Comparison of ENCODE assay signal across 28 mouse cellular contexts in the genomic region with DNA sequence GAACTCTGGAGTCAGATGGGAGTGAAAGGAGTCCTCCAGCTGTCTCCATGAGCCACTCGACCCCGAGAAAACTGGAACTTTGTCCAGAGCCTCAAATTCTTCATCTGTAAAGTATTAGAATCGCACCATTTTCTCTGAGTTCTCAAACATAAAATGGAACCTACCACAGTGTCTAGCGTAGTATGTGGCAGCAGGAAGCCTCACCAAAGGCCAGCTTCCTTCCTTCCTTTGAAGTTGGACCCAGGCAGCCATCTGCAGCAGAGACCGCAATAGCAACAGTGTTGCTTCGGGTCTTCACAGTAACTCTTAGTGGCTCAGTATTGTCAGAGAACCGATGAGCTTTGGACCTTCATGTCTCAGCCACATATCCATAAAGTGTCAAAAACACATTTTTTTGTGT. TPM values are rescaled to one million over a fixed set of nuclear protein-coding genes. Genes with fewer than 3 reads are reported as not detected.
DNase-seq lines count a peak whose midpoint lies in the region; ATAC-seq lines count a peak whose summit lies in the region.
"Had no signal": no experiment of that assay in that cellular context is flagged by ENCODE, and none has a peak within 500 bp of the region (broad histone marks: within the 10 kb centered on the region; RNA-seq: fewer than 3 reads in every experiment).

No protein-coding gene starts in this region.

- H3K4me1 ChIP-seq in midbrain, embryonic 11.5 days (ENCODE audit: control insufficient read depth, insufficient read depth, low read length) = no peaks in the 10 kb centered on the region
- no peaks in the 10 kb centered on the region; the same call in 1 of the 2 replicates for H3K4me1 ChIP-seq in midbrain, embryonic 16.5 days (ENCODE audit: control insufficient read depth, insufficient read depth, low read length)
- H3K4me1 ChIP-seq: forebrain, embryonic 13.5 days; heart, embryonic 12.5 days; heart, embryonic 15.5 days had no signal

- DNase-seq in midbrain, embryonic 11.5 days (ENCODE audit: low spot score, missing footprints) = peak; percentile 62
- DNase-seq in thymus, postnatal 14 days = peak; percentile 42
- no peak for DNase-seq in thymus, postnatal 4 days
- peak; percentile 30 for DNase-seq in thymus, postnatal 25 days
- DNase-seq in right cerebral cortex, adult 18-20 months = no peak
- DNase-seq in liver = no peak
- DNase-seq: adrenal gland, adult 8-10 months; adrenal gland, postnatal 25 days; cerebellum, adult 18-20 months; cerebellum, adult 9-10 months; cerebellum, postnatal 14 days; gastrocnemius, adult 2 months; gastrocnemius, postnatal 14 days; heart, adult 18-20 months; heart, postnatal 14 days; heart, postnatal 4 days had no signal

- no peak overlapping the region for H3K4me3 ChIP-seq in midbrain, embryonic 11.5 days (ENCODE audit: low read depth, low read length)
- H3K4me3 ChIP-seq in midbrain, embryonic 16.5 days (ENCODE audit: low read depth, low read length) = no peak overlapping the region
- H3K4me3 ChIP-seq: forebrain, embryonic 10.5 days; forebrain, embryonic 13.5 days; gastrocnemius, adult 2 months; heart, embryonic 12.5 days; heart, embryonic 15.5 days had no signal

- no peak overlapping the region for H3K9ac ChIP-seq in midbrain, embryonic 11.5 days (ENCODE audit: low read length)
- no peak overlapping the region for H3K9ac ChIP-seq in midbrain, embryonic 16.5 days (ENCODE audit: low read depth, low read length)
- H3K9ac ChIP-seq: forebrain, embryonic 13.5 days; heart, embryonic 12.5 days; heart, embryonic 15.5 days; hindbrain, embryonic 14.5 days had no signal

- no peak overlapping the region for H3K4me2 ChIP-seq in midbrain, embryonic 11.5 days
- no peak overlapping the region for H3K4me2 ChIP-seq in midbrain, embryonic 16.5 days (ENCODE audit: low read length)
- H3K4me2 ChIP-seq: forebrain, embryonic 13.5 days; heart, embryonic 12.5 days; heart, embryonic 15.5 days; hindbrain, embryonic 14.5 days had no signal

- H3K27ac ChIP-seq in midbrain, embryonic 11.5 days (ENCODE audit: low read depth, low read length) = no peak overlapping the region
- no peak overlapping the region for H3K27ac ChIP-seq in midbrain, embryonic 16.5 days (ENCODE audit: low read length)
- H3K27ac ChIP-seq: forebrain, embryonic 10.5 days; forebrain, embryonic 13.5 days; gastrocnemius, adult 2 months; heart, embryonic 15.5 days; hindbrain, embryonic 14.5 days; hindbrain, postnatal 0 days had no signal

- no peaks in the 10 kb centered on the region for H3K9me3 ChIP-seq in midbrain, embryonic 11.5 days (ENCODE audit: control insufficient read depth, low read length)
- H3K9me3 ChIP-seq in midbrain, embryonic 16.5 days (replicated peaks; ENCODE audit: control insufficient read depth, low read length, poor library complexity, severe bottlenecking) = no peaks in the 10 kb centered on the region
- H3K9me3 ChIP-seq: forebrain, embryonic 10.5 days; forebrain, embryonic 13.5 days; heart, embryonic 12.5 days; heart, embryonic 15.5 days had no signal

- no peak for ATAC-seq in midbrain, embryonic 11.5 days (ENCODE audit: low FRiP score)
- no peak for ATAC-seq in midbrain, embryonic 16.5 days
- peak; percentile 14 for ATAC-seq in activated CD4-positive, CD25-positive, alpha-beta regulatory T cell, adult 4 months
- ATAC-seq: forebrain, embryonic 13.5 days; forebrain, embryonic 16.5 days; hindbrain, postnatal 0 days; inflammation-experienced regulatory T-cells, adult 6 months; Patski had no signal

- no peaks in the 10 kb centered on the region for H3K36me3 ChIP-seq in midbrain, embryonic 11.5 days (ENCODE audit: control insufficient read depth, insufficient read depth, low read length)
- no peaks in the 10 kb centered on the region for H3K36me3 ChIP-seq in midbrain, embryonic 16.5 days (ENCODE audit: control insufficient read depth, insufficient read depth, low read length)
- H3K36me3 ChIP-seq: forebrain, embryonic 10.5 days; G1E; heart, embryonic 12.5 days; heart, embryonic 15.5 days had no signal

- no peaks in the 10 kb centered on the region for H3K27me3 ChIP-seq in midbrain, embryonic 11.5 days (ENCODE audit: control insufficient read depth, insufficient read depth, low read length)
- no peaks in the 10 kb centered on the region for H3K27me3 ChIP-seq in midbrain, embryonic 16.5 days (ENCODE audit: control insufficient read depth, insufficient read depth, low read depth, low read length)
- H3K27me3 ChIP-seq: forebrain, embryonic 13.5 days had no signal

- 84% methylated on average over 7 of the region's 7 CpGs for WGBS in midbrain, embryonic 11.5 days
- 86% methylated on average over 7 of the region's 7 CpGs for WGBS in midbrain, embryonic 16.5 days

RNA-seq across cellular contexts. Expression of gene Kcnmb1, which starts 43.0 kb away (rescaled TPM):
- 0.18 and 0.39 TPM in 2 replicates for polyA plus RNA-seq in midbrain, embryonic 11.5 days (2014; fragmentation: Nextera tagmentation; extraction: Ambion mirVana)
- 0.20 TPM in 2 replicates for polyA plus RNA-seq in midbrain, embryonic 16.5 days (2015; fragmentation: Nextera tagmentation; extraction: Ambion mirVana)
- under 1 TPM; 0.60 TPM for polyA plus RNA-seq in activated CD4-positive, CD25-positive, alpha-beta regulatory T cell, adult 4 months (2017; shearing (Covaris generic))
- polyA plus RNA-seq: G1E, Patski had no signal

Comparison
In these comparisons a context has a peak if more than half of its experiments do, and no peak if none do; other contexts are left out.
1. DNase-seq: peak in midbrain, embryonic 11.5 days (single experiment), thymus, postnatal 14 days (single experiment) and thymus, postnatal 25 days (single experiment); none in thymus, postnatal 4 days (single experiment), right cerebral cortex, adult 18-20 months (single experiment) and liver (single experiment).